Mouse (Mus musculus) heart, postnatal 0 days (tissue): ENCODE results near the gene Calm4.

Experiments
- CTCF ChIP-seq: IDR thresholded peaks from 2 replicates; pipeline ENCODE4 v1.5.1; 2016; ENCODE audit warnings: antibody characterized with exemption, control low read depth, low read depth
- EP300 ChIP-seq: IDR thresholded peaks from 2 replicates; pipeline ENCODE4 v1.6.1; 2016; ENCODE audit warnings: antibody characterized with exemption, low read depth

GRCm38 (mm10) chr13:3862325-3862724 is 24.8 kb downstream of the Calm4 start:
- TF ChIP-seq CTCF (no peak), EP300 (no peak)
